Mouse (Mus musculus): ENCODE measurements around the gene Cdcp2.

GRCm38 (mm10) chr4:107125101-107125500, 28.4 kb downstream of the Cdcp2 start:
- TF ChIP-seq CTCF (conservative IDR thresholded peaks at IDR 0.05; ENCODE audit: low read length) (no peak), NANOG (IDR thresholded peaks at IDR 0.05; ENCODE audit: borderline replicate concordance, low read length) (no peak), POU5F1 (IDR thresholded peaks at IDR 0.05; ENCODE audit: borderline replicate concordance, low read length) (no peak)
